Mouse (Mus musculus): ENCODE measurements at regions not wholly inside any gene's neighbourhood (a gene's known extent, or its start where the extent isn't known, plus 50 kb on each side); places are given as distances from the start of the nearest gene placed in this dataset.

- 84% methylated on average over 6 of the region's 6 CpGs for WGBS
- ATAC-seq (ENCODE audit: insufficient read depth, low FRiP score): no peak
- H3K27ac ChIP-seq (ENCODE audit: low read length): no peak overlapping the region
- H3K4me1 ChIP-seq (ENCODE audit: control insufficient read depth, insufficient read depth, low read length): no peaks in the 10 kb centered on the region
- no peak overlapping the region for H3K9ac ChIP-seq (ENCODE audit: low read length)
- no peaks in the 10 kb centered on the region for H3K9me3 ChIP-seq (replicated peaks; ENCODE audit: control insufficient read depth, low read length)
- H3K4me3 ChIP-seq (replicated peaks; ENCODE audit: low read length): no peak overlapping the region
- H3K4me2 ChIP-seq (ENCODE audit: low read depth, low read length): no peak overlapping the region
- H3K36me3 ChIP-seq (ENCODE audit: control insufficient read depth, insufficient read depth, low read length): no peaks in the 10 kb centered on the region
- H3K27me3 ChIP-seq (ENCODE audit: control insufficient read depth, insufficient read depth, low read length): no peaks in the 10 kb centered on the region
Observed at GRCm38 (mm10) chr10:17549711-17550637, 173.0 kb upstream of the Cited2 start.

- Histone ChIP-seq H3K4me1 (ENCODE audit: control insufficient read depth, insufficient read depth, low read length) (no peaks in the 10 kb centered on the region), H3K27ac (ENCODE audit: low read length) (no peak overlapping the region), H3K36me3 (ENCODE audit: control insufficient read depth, insufficient read depth, low read length) (no peaks in the 10 kb centered on the region), H3K4me2 (ENCODE audit: low read depth, low read length) (no peak overlapping the region), H3K27me3 (ENCODE audit: control insufficient read depth, insufficient read depth, low read length) (no peaks in the 10 kb centered on the region), H3K4me3 (replicated peaks; ENCODE audit: low read length) (no peak overlapping the region), H3K9me3 (replicated peaks; ENCODE audit: control insufficient read depth, low read length) (no peaks in the 10 kb centered on the region), H3K9ac (ENCODE audit: low read length) (no peak overlapping the region)
- no peak for ATAC-seq (ENCODE audit: insufficient read depth, low FRiP score)
- 86% methylated on average over 6 of the region's 6 CpGs for WGBS
Observed at GRCm38 (mm10) chr10:17550638-17551013, 172.4 kb upstream of the Cited2 start.

- Histone ChIP-seq H3K27ac (ENCODE audit: low read length) (no peak overlapping the region), H3K9me3 (replicated peaks; ENCODE audit: control insufficient read depth, low read length) (no peaks in the 10 kb centered on the region), H3K4me2 (ENCODE audit: low read depth, low read length) (no peak overlapping the region), H3K9ac (ENCODE audit: low read length) (no peak overlapping the region), H3K4me1 (ENCODE audit: control insufficient read depth, insufficient read depth, low read length) (no peaks in the 10 kb centered on the region), H3K4me3 (replicated peaks; ENCODE audit: low read length) (no peak overlapping the region), H3K27me3 (ENCODE audit: control insufficient read depth, insufficient read depth, low read length) (no peaks in the 10 kb centered on the region), H3K36me3 (ENCODE audit: control insufficient read depth, insufficient read depth, low read length) (no peaks in the 10 kb centered on the region)
- 73% methylated on average over 6 of the region's 6 CpGs for WGBS
- ATAC-seq (ENCODE audit: insufficient read depth, low FRiP score): no peak
Observed at GRCm38 (mm10) chr10:17551869-17552268, 171.1 kb upstream of the Cited2 start.

- H3K27ac ChIP-seq (ENCODE audit: low read length): no peak overlapping the region
- H3K4me1 ChIP-seq (ENCODE audit: control insufficient read depth, insufficient read depth, low read length): no peaks in the 10 kb centered on the region
- H3K9me3 ChIP-seq (replicated peaks; ENCODE audit: control insufficient read depth, low read length): no peaks in the 10 kb centered on the region
- no peak for ATAC-seq (ENCODE audit: insufficient read depth, low FRiP score)
- H3K4me3 ChIP-seq (replicated peaks; ENCODE audit: low read length): no peak overlapping the region
- H3K27me3 ChIP-seq (ENCODE audit: control insufficient read depth, insufficient read depth, low read length): no peaks in the 10 kb centered on the region
- no peak overlapping the region for H3K4me2 ChIP-seq (ENCODE audit: low read depth, low read length)
- no peak overlapping the region for H3K9ac ChIP-seq (ENCODE audit: low read length)
- no peaks in the 10 kb centered on the region for H3K36me3 ChIP-seq (ENCODE audit: control insufficient read depth, insufficient read depth, low read length)
Observed at GRCm38 (mm10) chr10:17552277-17552676, 170.7 kb upstream of the Cited2 start.

- Histone ChIP-seq H3K36me3 (ENCODE audit: control insufficient read depth, insufficient read depth, low read length) (no peaks in the 10 kb centered on the region), H3K4me2 (ENCODE audit: low read depth, low read length) (no peak overlapping the region), H3K9me3 (replicated peaks; ENCODE audit: control insufficient read depth, low read length) (no peaks in the 10 kb centered on the region), H3K4me1 (ENCODE audit: control insufficient read depth, insufficient read depth, low read length) (peaks cover 6% of the 10 kb centered on the region; the same call in 1 of the 2 replicates), H3K4me3 (replicated peaks; ENCODE audit: low read length) (no peak overlapping the region), H3K27me3 (ENCODE audit: control insufficient read depth, insufficient read depth, low read length) (no peaks in the 10 kb centered on the region), H3K9ac (ENCODE audit: low read length) (no peak overlapping the region), H3K27ac (ENCODE audit: low read length) (no peak overlapping the region)
- ATAC-seq (ENCODE audit: insufficient read depth, low FRiP score): no peak
- whole genome bisulfite sequencing: 70% methylated on average over 4 of the region's 4 CpGs
Observed at GRCm38 (mm10) chr10:17556391-17556790, 166.6 kb upstream of the Cited2 start.

- H3K9ac ChIP-seq (ENCODE audit: low read length): no peak overlapping the region
- WGBS: 53% methylated on average over 5 of the region's 5 CpGs
- H3K27ac ChIP-seq (ENCODE audit: low read length): peak overlapping the region; percentile 5; the same call in 1 of the 2 replicates
- H3K36me3 ChIP-seq (ENCODE audit: control insufficient read depth, insufficient read depth, low read length): no peaks in the 10 kb centered on the region
- no peaks in the 10 kb centered on the region for H3K27me3 ChIP-seq (ENCODE audit: control insufficient read depth, insufficient read depth, low read length)
- ATAC-seq (ENCODE audit: insufficient read depth, low FRiP score): no peak
- H3K4me1 ChIP-seq (ENCODE audit: control insufficient read depth, insufficient read depth, low read length): peaks cover 21% of the 10 kb centered on the region; the same call in 1 of the 2 replicates
- H3K4me3 ChIP-seq (replicated peaks; ENCODE audit: low read length): no peak overlapping the region
- no peak overlapping the region for H3K4me2 ChIP-seq (ENCODE audit: low read depth, low read length)
- no peaks in the 10 kb centered on the region for H3K9me3 ChIP-seq (replicated peaks; ENCODE audit: control insufficient read depth, low read length)
Observed at GRCm38 (mm10) chr10:17559370-17559955, 163.6 kb upstream of the Cited2 start.

GRCm38 (mm10) chr10:17559980-17560379 is 163.0 kb upstream of the Cited2 start:
- H3K4me3 ChIP-seq (replicated peaks; ENCODE audit: low read length): no peak overlapping the region
- H3K4me2 ChIP-seq (ENCODE audit: low read depth, low read length): no peak overlapping the region
- no peaks in the 10 kb centered on the region for H3K9me3 ChIP-seq (replicated peaks; ENCODE audit: control insufficient read depth, low read length)
- peaks cover 21% of the 10 kb centered on the region; the same call in 1 of the 2 replicates for H3K4me1 ChIP-seq (ENCODE audit: control insufficient read depth, insufficient read depth, low read length)
- H3K27me3 ChIP-seq (ENCODE audit: control insufficient read depth, insufficient read depth, low read length): no peaks in the 10 kb centered on the region
- H3K9ac ChIP-seq (ENCODE audit: low read length): no peak overlapping the region
- H3K27ac ChIP-seq (ENCODE audit: low read length): peak overlapping the region; percentile 68
- WGBS: 35% methylated on average over 3 of the region's 3 CpGs
- ATAC-seq (ENCODE audit: insufficient read depth, low FRiP score): peak; percentile 42; the same call in 1 of the 2 replicates
- H3K36me3 ChIP-seq (ENCODE audit: control insufficient read depth, insufficient read depth, low read length): no peaks in the 10 kb centered on the region

GRCm38 (mm10) chr10:17561466-17561865 is 161.6 kb upstream of the Cited2 start:
- no peaks in the 10 kb centered on the region for H3K27me3 ChIP-seq (ENCODE audit: control insufficient read depth, insufficient read depth, low read length)
- no peak overlapping the region; the same call in 1 of the 2 replicates for H3K27ac ChIP-seq (ENCODE audit: low read length)
- ATAC-seq (ENCODE audit: insufficient read depth, low FRiP score): no peak
- peaks cover 21% of the 10 kb centered on the region; the same call in 1 of the 2 replicates for H3K4me1 ChIP-seq (ENCODE audit: control insufficient read depth, insufficient read depth, low read length)
- no peak overlapping the region for H3K4me3 ChIP-seq (replicated peaks; ENCODE audit: low read length)
- H3K9me3 ChIP-seq (replicated peaks; ENCODE audit: control insufficient read depth, low read length): no peaks in the 10 kb centered on the region
- no peak overlapping the region for H3K9ac ChIP-seq (ENCODE audit: low read length)
- WGBS: 47% methylated on average over 7 of the region's 7 CpGs
- no peaks in the 10 kb centered on the region for H3K36me3 ChIP-seq (ENCODE audit: control insufficient read depth, insufficient read depth, low read length)
- no peak overlapping the region for H3K4me2 ChIP-seq (ENCODE audit: low read depth, low read length)

GRCm38 (mm10) chr10:17561977-17562376 is 161.0 kb upstream of the Cited2 start:
- H3K9me3 ChIP-seq (replicated peaks; ENCODE audit: control insufficient read depth, low read length): no peaks in the 10 kb centered on the region
- H3K4me3 ChIP-seq (replicated peaks; ENCODE audit: low read length): no peak overlapping the region
- H3K9ac ChIP-seq (ENCODE audit: low read length): no peak overlapping the region
- no peak overlapping the region for H3K4me2 ChIP-seq (ENCODE audit: low read depth, low read length)
- no peaks in the 10 kb centered on the region for H3K27me3 ChIP-seq (ENCODE audit: control insufficient read depth, insufficient read depth, low read length)
- no peaks in the 10 kb centered on the region for H3K36me3 ChIP-seq (ENCODE audit: control insufficient read depth, insufficient read depth, low read length)
- peaks cover 21% of the 10 kb centered on the region; the same call in 1 of the 2 replicates for H3K4me1 ChIP-seq (ENCODE audit: control insufficient read depth, insufficient read depth, low read length)
- no peak for ATAC-seq (ENCODE audit: insufficient read depth, low FRiP score)
- no peak overlapping the region; the same call in 1 of the 2 replicates for H3K27ac ChIP-seq (ENCODE audit: low read length)
- whole genome bisulfite sequencing: 73% methylated on average over 5 of the region's 5 CpGs

Measured in stomach, embryonic 16.5 days (tissue).